Mouse (Mus musculus): ENCODE data around the gene Nt5c1a.

The Nt5c1a gene

GRCm38 (mm10) chr4:123248971-123249567 lies 47.8 kb downstream of the Nt5c1a start:
- DNase-seq: peak; percentile 45 to 83

- DNase-seq: no peak
Measured at GRCm38 (mm10) chr4:123252214-123252613, 50.9 kb downstream of the Nt5c1a start.

- DNase-seq: no peak
Measured at GRCm38 (mm10) chr4:123254617-123255016, 53.3 kb downstream of the Nt5c1a start.

- no peak for DNase-seq
Measured at GRCm38 (mm10) chr4:123260071-123260746, 58.9 kb downstream of the Nt5c1a start.

GRCm38 (mm10) chr4:123261721-123262401 lies 60.6 kb downstream of the Nt5c1a start, which contains the start of gene Pabpc4:
Gene Pabpc4 (plus strand): TSS chr4:123262351.
- no peak for DNase-seq

All from lung, postnatal 4 days (tissue).